8 mouse cellular contexts compared by ENCODE assay signal in genomic region chr13:63641649-63642226, GRCm38 (mm10).
DNase-seq lines count a peak whose midpoint lies in the region; ATAC-seq and TF ChIP-seq lines count a peak whose summit lies in the region.

No protein-coding gene starts in this region.

- H3K4me2 ChIP-seq in forebrain, embryonic 14.5 days (ENCODE audit: low read length) = no peak overlapping the region
- H3K4me2 ChIP-seq in forebrain, postnatal 0 days (ENCODE audit: low read depth) = no peak overlapping the region
- H3K4me2 ChIP-seq in midbrain, postnatal 0 days (ENCODE audit: low read depth, low read length, poor library complexity, severe bottlenecking) = no peak overlapping the region
- no peak overlapping the region for H3K4me2 ChIP-seq in midbrain, embryonic 11.5 days
- H3K4me2 ChIP-seq in intestine, embryonic 15.5 days (replicated peaks) = no peak overlapping the region
- no peak overlapping the region for H3K4me2 ChIP-seq in stomach, postnatal 0 days (replicated peaks; ENCODE audit: low read depth)

- 57% methylated on average over 12 of the region's 12 CpGs for WGBS in forebrain, embryonic 14.5 days
- 59% methylated on average over 12 of the region's 12 CpGs for WGBS in forebrain, postnatal 0 days
- WGBS in midbrain, postnatal 0 days = 57% methylated on average over 12 of the region's 12 CpGs
- WGBS in midbrain, embryonic 11.5 days = 57% methylated on average over 12 of the region's 12 CpGs
- WGBS in intestine, embryonic 15.5 days = 20% methylated on average over 12 of the region's 12 CpGs
- WGBS in stomach, postnatal 0 days = 29% methylated on average over 12 of the region's 12 CpGs

- no peak overlapping the region for H3K4me3 ChIP-seq in forebrain, embryonic 14.5 days (ENCODE audit: low read depth, low read length)
- no peak overlapping the region for H3K4me3 ChIP-seq in forebrain, postnatal 0 days (ENCODE audit: low read depth, low read length)
- H3K4me3 ChIP-seq in midbrain, postnatal 0 days (ENCODE audit: low read depth, low read length) = no peak overlapping the region
- no peak overlapping the region for H3K4me3 ChIP-seq in midbrain, embryonic 11.5 days (ENCODE audit: low read depth, low read length)
- no peak overlapping the region for H3K4me3 ChIP-seq in intestine, embryonic 15.5 days (replicated peaks)
- no peak overlapping the region for H3K4me3 ChIP-seq in stomach, postnatal 0 days (ENCODE audit: low read depth, low read length)

- no peak for TF ChIP-seq EP300 in stomach, postnatal 0 days (optimal IDR thresholded peaks at IDR 0.05)

- no peaks in the 10 kb centered on the region for H3K36me3 ChIP-seq in forebrain, embryonic 14.5 days (ENCODE audit: control insufficient read depth, insufficient read depth, low read length)
- H3K36me3 ChIP-seq in forebrain, postnatal 0 days (ENCODE audit: insufficient read depth) = no peaks in the 10 kb centered on the region
- H3K36me3 ChIP-seq in midbrain, postnatal 0 days (ENCODE audit: insufficient read depth, low read length) = no peaks in the 10 kb centered on the region
- H3K36me3 ChIP-seq in midbrain, embryonic 11.5 days (ENCODE audit: control insufficient read depth, insufficient read depth, low read length) = no peaks in the 10 kb centered on the region
- H3K36me3 ChIP-seq in intestine, embryonic 15.5 days = no peaks in the 10 kb centered on the region
- H3K36me3 ChIP-seq in stomach, postnatal 0 days (ENCODE audit: control insufficient read depth, insufficient read depth, low read length) = no peaks in the 10 kb centered on the region

- no peaks in the 10 kb centered on the region for H3K4me1 ChIP-seq in forebrain, embryonic 14.5 days (ENCODE audit: control insufficient read depth, insufficient read depth, low read length)
- no peaks in the 10 kb centered on the region for H3K4me1 ChIP-seq in forebrain, postnatal 0 days (ENCODE audit: insufficient read depth)
- no peaks in the 10 kb centered on the region for H3K4me1 ChIP-seq in midbrain, postnatal 0 days (ENCODE audit: insufficient read depth, low read length)
- H3K4me1 ChIP-seq in midbrain, embryonic 11.5 days (ENCODE audit: control insufficient read depth, insufficient read depth, low read length) = peaks cover 2% of the 10 kb centered on the region; the same call in 1 of the 2 replicates
- H3K4me1 ChIP-seq in intestine, embryonic 15.5 days (replicated peaks) = peaks cover 9% of the 10 kb centered on the region
- peaks cover 8% of the 10 kb centered on the region; the same call in 1 of the 2 replicates for H3K4me1 ChIP-seq in stomach, postnatal 0 days (replicated peaks; ENCODE audit: control insufficient read depth, insufficient read depth)

- no peak overlapping the region for H3K27ac ChIP-seq in forebrain, embryonic 14.5 days (ENCODE audit: low read depth, low read length)
- no peak overlapping the region for H3K27ac ChIP-seq in forebrain, postnatal 0 days (ENCODE audit: low read depth, low read length)
- no peak overlapping the region for H3K27ac ChIP-seq in midbrain, postnatal 0 days (ENCODE audit: low read depth, low read length)
- no peak overlapping the region for H3K27ac ChIP-seq in midbrain, embryonic 11.5 days (ENCODE audit: low read depth, low read length)
- H3K27ac ChIP-seq in intestine, embryonic 15.5 days = peak overlapping the region; percentile 42
- H3K27ac ChIP-seq in stomach, postnatal 0 days (replicated peaks) = peak overlapping the region; percentile 40; the same call in 1 of the 2 replicates

- no peaks in the 10 kb centered on the region for H3K9me3 ChIP-seq in forebrain, embryonic 14.5 days (replicated peaks; ENCODE audit: control insufficient read depth, low read length)
- H3K9me3 ChIP-seq in forebrain, postnatal 0 days (ENCODE audit: low read length) = no peaks in the 10 kb centered on the region
- no peaks in the 10 kb centered on the region for H3K9me3 ChIP-seq in midbrain, postnatal 0 days (ENCODE audit: low read length)
- no peaks in the 10 kb centered on the region for H3K9me3 ChIP-seq in midbrain, embryonic 11.5 days (ENCODE audit: control insufficient read depth, low read length)
- no peaks in the 10 kb centered on the region for H3K9me3 ChIP-seq in intestine, embryonic 15.5 days
- H3K9me3 ChIP-seq in stomach, postnatal 0 days (ENCODE audit: control insufficient read depth, low read length) = no peaks in the 10 kb centered on the region

- H3K27me3 ChIP-seq in forebrain, embryonic 14.5 days (replicated peaks; ENCODE audit: control insufficient read depth, insufficient read depth, low read length) = no peaks in the 10 kb centered on the region
- no peaks in the 10 kb centered on the region for H3K27me3 ChIP-seq in forebrain, postnatal 0 days (ENCODE audit: insufficient read depth, low read length)
- H3K27me3 ChIP-seq in midbrain, postnatal 0 days (ENCODE audit: insufficient read depth, low read length) = no peaks in the 10 kb centered on the region
- no peaks in the 10 kb centered on the region for H3K27me3 ChIP-seq in midbrain, embryonic 11.5 days (ENCODE audit: control insufficient read depth, insufficient read depth, low read length)
- H3K27me3 ChIP-seq in intestine, embryonic 15.5 days (replicated peaks) = no peaks in the 10 kb centered on the region
- no peaks in the 10 kb centered on the region for H3K27me3 ChIP-seq in stomach, postnatal 0 days (ENCODE audit: control insufficient read depth, insufficient read depth, low read length)

- H3K9ac ChIP-seq in forebrain, embryonic 14.5 days (ENCODE audit: low read length) = no peak overlapping the region
- no peak overlapping the region for H3K9ac ChIP-seq in forebrain, postnatal 0 days
- no peak overlapping the region for H3K9ac ChIP-seq in midbrain, postnatal 0 days (replicated peaks; ENCODE audit: low read length, poor library complexity, severe bottlenecking)
- no peak overlapping the region for H3K9ac ChIP-seq in midbrain, embryonic 11.5 days (ENCODE audit: low read length)
- H3K9ac ChIP-seq in intestine, embryonic 15.5 days = no peak overlapping the region
- H3K9ac ChIP-seq in stomach, postnatal 0 days (ENCODE audit: low read length) = no peak overlapping the region

- no peak for ATAC-seq in forebrain, embryonic 14.5 days
- ATAC-seq in forebrain, postnatal 0 days = no peak
- no peak for ATAC-seq in midbrain, postnatal 0 days (ENCODE audit: low FRiP score)
- ATAC-seq in midbrain, embryonic 11.5 days (ENCODE audit: low FRiP score) = no peak
- ATAC-seq in intestine, embryonic 15.5 days = peak; percentile 78
- peak; percentile 11; the same call in 1 of the 2 replicates for ATAC-seq in stomach, postnatal 0 days (ENCODE audit: low FRiP score, low TSS enrichment)
- ATAC-seq in erythroblast, adult 5-6 weeks (replicated peaks; ENCODE audit: low FRiP score, poor library complexity, severe bottlenecking) = no peak

- peak; percentile 4 for DNase-seq in forebrain, embryonic 14.5 days (ENCODE audit: low spot score)
- no peak for DNase-seq in forebrain, postnatal 0 days
- DNase-seq in midbrain, postnatal 0 days (ENCODE audit: low spot score) = peak; percentile 8
- DNase-seq in midbrain, embryonic 11.5 days (ENCODE audit: low spot score, missing footprints) = no peak
- DNase-seq in stomach, postnatal 0 days (ENCODE audit: low spot score) = peak; percentile 17
- DNase-seq in right cerebral cortex, postnatal 14 days = no peak

- TF ChIP-seq CTCF in forebrain, postnatal 0 days (IDR thresholded peaks at IDR 0.05; ENCODE audit: low read depth) = no peak
- no peak for TF ChIP-seq CTCF in midbrain, postnatal 0 days (IDR thresholded peaks at IDR 0.05)
- no peak for TF ChIP-seq CTCF in stomach, postnatal 0 days (IDR thresholded peaks at IDR 0.05; ENCODE audit: low read depth)

Comparison
In these comparisons a context has a peak if more than half of its experiments do, and no peak if none do; other contexts are left out.
1. DNase-seq: peak in forebrain, embryonic 14.5 days (single experiment), midbrain, postnatal 0 days (single experiment) and stomach, postnatal 0 days (single experiment); none in forebrain, postnatal 0 days (single experiment), midbrain, embryonic 11.5 days (single experiment) and right cerebral cortex, postnatal 14 days (single experiment).
2. ATAC-seq: peak in intestine, embryonic 15.5 days (single experiment) and stomach, postnatal 0 days (single experiment); none in forebrain, embryonic 14.5 days (single experiment), forebrain, postnatal 0 days (single experiment), midbrain, postnatal 0 days (single experiment), midbrain, embryonic 11.5 days (single experiment) and erythroblast, adult 5-6 weeks (single experiment).
3. H3K27ac ChIP-seq: peak in intestine, embryonic 15.5 days (single experiment) and stomach, postnatal 0 days (single experiment); none in forebrain, embryonic 14.5 days (single experiment), forebrain, postnatal 0 days (single experiment), midbrain, postnatal 0 days (single experiment) and midbrain, embryonic 11.5 days (single experiment).